Mouse (Mus musculus) liver, postnatal 0 days (tissue): Measurements from ENCODE around the gene Fbn1. TPM values are rescaled to one million over a fixed set of nuclear protein-coding genes. Genes with fewer than 3 reads are reported as not detected.

Experiments
- ATAC-seq: fragments of 200-750 bp; cut with Nextera tagmentation; 2 replicates; pipeline ENCODE4 v1.8.0; 2017; ENCODE audit warnings: mild to moderate bottlenecking, moderate library complexity
- DNase-seq: peaks from one replicate; pipeline ENCODE4 v3.0.0-alpha.2; 2016
- H3K27ac ChIP-seq: fragments of 300-500 bp; sonication (generic); 2 replicates; pipeline ENCODE4 v1.5.1; 2014; ENCODE audit warnings: antibody characterized with exemption, moderate library complexity, mild to moderate bottlenecking, low read depth
- H3K27me3 ChIP-seq: fragments of 300-500 bp; sonication (generic); 2 replicates; pipeline ENCODE4 v1.6.1; 2014; ENCODE audit warnings: low read length, control low read depth, mixed read lengths; ENCODE audit not compliant: insufficient read depth
- H3K36me3 ChIP-seq: fragments of 300-500 bp; sonication (generic); replicated peaks from 2 replicates; pipeline ENCODE4 v1.6.1; 2014; ENCODE audit warnings: mild to moderate bottlenecking, control low read depth, low read length, moderate library complexity, mixed read lengths; ENCODE audit not compliant: insufficient read depth
- H3K4me1 ChIP-seq: fragments of 300-500 bp; sonication (generic); 2 replicates; pipeline ENCODE4 v1.6.1; 2014; ENCODE audit warnings: antibody characterized with exemption, mild to moderate bottlenecking, control low read depth; ENCODE audit not compliant: insufficient read depth
- H3K4me2 ChIP-seq: fragments of 300-500 bp; sonication (generic); 2 replicates; pipeline ENCODE4 v1.6.1; 2014; ENCODE audit warnings: low read depth, mild to moderate bottlenecking, low read length, moderate library complexity, mixed read lengths
- H3K4me3 ChIP-seq: fragments of 300-500 bp; sonication (generic); 2 replicates; pipeline ENCODE4 v1.5.1; 2014; ENCODE audit warnings: low read depth, low read length
- H3K9ac ChIP-seq: fragments of 300-500 bp; sonication (generic); replicated peaks from 2 replicates; pipeline ENCODE4 v1.6.1; 2014; ENCODE audit warnings: mild to moderate bottlenecking, moderate library complexity
- H3K9me3 ChIP-seq: fragments of 300-500 bp; sonication (generic); 2 replicates; pipeline ENCODE4 v1.6.1; 2016; ENCODE audit warnings: mild to moderate bottlenecking, control low read depth, low read length, mixed read lengths
- CTCF ChIP-seq: sonication (generic); IDR thresholded peaks from 2 replicates; pipeline ENCODE4 v1.5.1; 2016; ENCODE audit warnings: antibody characterized with exemption, low read depth
- EP300 ChIP-seq: IDR thresholded peaks from 2 replicates; pipeline ENCODE4 v1.6.1; 2016; ENCODE audit warnings: antibody characterized with exemption, low read depth, mild to moderate bottlenecking
- WGBS: fragments of 180-500 bp; shearing (Covaris S2); extraction: QIAGEN DNeasy Blood & Tissue Kit; methylation state at CpG from one replicate; pipeline ENCODE4 v1.1.7; 2014; ENCODE audit not compliant: insufficient replicate concordance; 5-methylcytosine and 5-hydroxymethylcytosine counted together
- polyA plus RNA-seq: library from polyadenylated mRNA; unstranded; fragments of >200 nt; fragmentation: Nextera tagmentation; extraction: Ambion mirVana; gene quantifications from 2 replicates; pipeline ENCODE4 v1.2.1, GENCODE M21; 2015

The Fbn1 gene
- polyA plus RNA-seq, 1 experiment from 2014 or later, result 1.3 TPM

- no peak for TF ChIP-seq EP300
- no peak for TF ChIP-seq CTCF
- no peak for ATAC-seq
- Histone ChIP-seq H3K4me3 (no peak overlapping the region), H3K4me2 (no peak overlapping the region), H3K27ac (no peak overlapping the region), H3K9ac (no peak overlapping the region), H3K9me3 (no peaks in the 10 kb centered on the region), H3K36me3 (no peaks in the 10 kb centered on the region), H3K4me1 (no peaks in the 10 kb centered on the region), H3K27me3 (no peaks in the 10 kb centered on the region)
- no peak for DNase-seq
- WGBS, result 79% methylated on average over 5 of the region's 5 CpGs
Observed at GRCm38 (mm10) chr2:125454781-125455180, 53.0 kb downstream of the Fbn1 start.

GRCm38 (mm10) chr2:125452369-125453097, 55.3 kb downstream of the Fbn1 start:
- ATAC-seq (no peak), DNase-seq (no peak)
- H3K9ac ChIP-seq, result no peak overlapping the region
- no peak overlapping the region for H3K27ac ChIP-seq
- H3K4me1 ChIP-seq, result no peaks in the 10 kb centered on the region
- no peaks in the 10 kb centered on the region for H3K36me3 ChIP-seq
- H3K27me3 ChIP-seq, result no peaks in the 10 kb centered on the region
- H3K4me3 ChIP-seq, result no peak overlapping the region
- no peak overlapping the region for H3K4me2 ChIP-seq
- TF ChIP-seq CTCF (no peak), EP300 (no peak)
- WGBS, result 57% methylated on average over 6 of the region's 6 CpGs
- H3K9me3 ChIP-seq, result no peaks in the 10 kb centered on the region

GRCm38 (mm10) chr2:125449361-125449760, 58.4 kb downstream of the Fbn1 start:
- no peak overlapping the region for H3K9ac ChIP-seq

DNA sequence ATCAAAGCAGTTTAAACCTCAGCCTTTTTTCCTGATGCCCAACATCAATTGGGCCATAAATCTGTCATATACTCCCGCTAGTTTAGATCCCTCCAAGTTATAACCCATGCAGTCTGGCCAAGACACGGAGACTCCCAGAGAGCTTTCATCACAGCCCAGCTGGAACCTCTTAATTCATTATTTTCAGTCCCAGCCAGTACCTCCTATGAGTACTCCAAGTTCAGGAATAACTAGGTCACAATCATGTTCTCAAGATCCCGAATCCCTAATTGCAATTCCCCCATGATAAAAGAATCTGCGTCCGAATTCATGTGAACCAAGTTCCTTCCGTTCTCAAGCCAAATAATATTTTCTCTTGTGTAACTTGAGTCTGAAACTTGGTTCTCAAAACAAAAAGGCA, 58.9 kb downstream of the Fbn1 start:
- 71% methylated on average over 6 of the region's 6 CpGs for WGBS
- H3K36me3 ChIP-seq, result no peaks in the 10 kb centered on the region
- H3K9ac ChIP-seq, result no peak overlapping the region
- no peak overlapping the region for H3K4me2 ChIP-seq
- H3K4me3 ChIP-seq, result no peak overlapping the region
- H3K27me3 ChIP-seq, result no peaks in the 10 kb centered on the region
- DNase-seq, result no peak
- H3K4me1 ChIP-seq, result no peaks in the 10 kb centered on the region
- no peak overlapping the region for H3K27ac ChIP-seq
- no peak for ATAC-seq
- H3K9me3 ChIP-seq, result no peaks in the 10 kb centered on the region
- TF ChIP-seq CTCF (no peak), EP300 (no peak)

More at GRCm38 (mm10) chr2:125449361-125449760, 58.4 kb downstream of the Fbn1 start:
- Histone ChIP-seq H3K27ac (no peak overlapping the region), H3K27me3 (no peaks in the 10 kb centered on the region), H3K4me1 (no peaks in the 10 kb centered on the region), H3K9me3 (no peaks in the 10 kb centered on the region), H3K4me2 (no peak overlapping the region), H3K36me3 (no peaks in the 10 kb centered on the region), H3K4me3 (no peak overlapping the region)
- DNase-seq (no peak), ATAC-seq (no peak)
- 63% methylated on average over 8 of the region's 8 CpGs for WGBS
- TF ChIP-seq CTCF, result no peak
- TF ChIP-seq EP300, result no peak

- Histone ChIP-seq H3K27ac (no peak overlapping the region), H3K9me3 (no peaks in the 10 kb centered on the region), H3K9ac (no peak overlapping the region), H3K4me3 (no peak overlapping the region), H3K36me3 (no peaks in the 10 kb centered on the region), H3K4me1 (no peaks in the 10 kb centered on the region), H3K4me2 (no peak overlapping the region), H3K27me3 (no peaks in the 10 kb centered on the region)
- WGBS, result 82% methylated on average over 9 of the region's 9 CpGs
- no peak for TF ChIP-seq CTCF
- TF ChIP-seq EP300, result no peak
- DNase-seq (no peak), ATAC-seq (no peak)
Observed at GRCm38 (mm10) chr2:125447274-125447898, 60.4 kb downstream of the Fbn1 start.

- WGBS, result 65% methylated on average over 8 of the region's 8 CpGs
- TF ChIP-seq CTCF (no peak), EP300 (no peak)
Observed at GRCm38 (mm10) chr2:125438381-125438780, 69.4 kb downstream of the Fbn1 start.

More at GRCm38 (mm10) chr2:125438381-125438780, 69.4 kb downstream of the Fbn1 start:
- no peak overlapping the region for H3K27ac ChIP-seq
- no peaks in the 10 kb centered on the region for H3K9me3 ChIP-seq
- no peaks in the 10 kb centered on the region for H3K27me3 ChIP-seq
- no peaks in the 10 kb centered on the region for H3K4me1 ChIP-seq
- ATAC-seq (no peak), DNase-seq (no peak)
- H3K36me3 ChIP-seq, result no peaks in the 10 kb centered on the region
- no peak overlapping the region for H3K4me2 ChIP-seq
- H3K4me3 ChIP-seq, result no peak overlapping the region
- no peak overlapping the region for H3K9ac ChIP-seq
